Mouse (Mus musculus) liver, embryonic 11.5 days (tissue): ENCODE results near the gene Nbl1. TPM values are rescaled to one million over a fixed set of nuclear protein-coding genes. Genes with fewer than 3 reads are reported as not detected.

ENCODE experiments used
- ATAC-seq: fragments of 200-750 bp; cut with Nextera tagmentation; replicated peaks from 2 replicates; pipeline ENCODE4 v1.8.0; 2017; ENCODE audit warnings: moderate number of reproducible peaks, mild to moderate bottlenecking, moderate TSS enrichment, moderate library complexity; ENCODE audit not compliant: low FRiP score
- DNase-seq: peaks from one replicate; pipeline ENCODE4 v3.0.0-alpha.2; 2017; ENCODE audit warnings: low spot score
- H3K27ac ChIP-seq: fragments of 300-500 bp; sonication (generic); 2 replicates; pipeline ENCODE4 v1.5.1; 2014; ENCODE audit warnings: mild to moderate bottlenecking, low read depth, low read length, control low read depth
- H3K27me3 ChIP-seq: fragments of 300-500 bp; sonication (generic); replicated peaks from 2 replicates; pipeline ENCODE4 v1.6.1; 2014; ENCODE audit warnings: low read length, mixed read lengths; ENCODE audit not compliant: control insufficient read depth, insufficient read depth
- H3K36me3 ChIP-seq: fragments of 300-500 bp; sonication (generic); 2 replicates; pipeline ENCODE4 v1.6.1; 2014; ENCODE audit warnings: mild to moderate bottlenecking, low read length, moderate library complexity, mixed read lengths; ENCODE audit not compliant: control insufficient read depth, insufficient read depth
- H3K4me1 ChIP-seq: fragments of 300-500 bp; sonication (generic); replicated peaks from 2 replicates; pipeline ENCODE4 v1.6.1; 2014; ENCODE audit warnings: low read length, mixed read lengths; ENCODE audit not compliant: control insufficient read depth, insufficient read depth
- H3K4me2 ChIP-seq: fragments of 300-500 bp; sonication (generic); 2 replicates; pipeline ENCODE4 v1.6.1; 2014; ENCODE audit warnings: mild to moderate bottlenecking, control low read depth, moderate library complexity
- H3K4me3 ChIP-seq: fragments of 300-500 bp; sonication (generic); 2 replicates; pipeline ENCODE4 v1.5.1; 2014; ENCODE audit warnings: low read depth, low read length, control low read depth
- H3K9ac ChIP-seq: fragments of 300-500 bp; sonication (generic); 2 replicates; pipeline ENCODE4 v1.6.1; 2014; ENCODE audit warnings: low read depth, low read length, control low read depth
- H3K9me3 ChIP-seq: fragments of 300-500 bp; sonication (generic); 2 replicates; pipeline ENCODE4 v1.6.1; 2016; ENCODE audit warnings: low read length, inconsistent platforms, mixed read lengths; ENCODE audit not compliant: control insufficient read depth
- WGBS: fragments of 180-500 bp; shearing (Covaris S2); extraction: QIAGEN DNeasy Blood & Tissue Kit; methylation state at CpG from one replicate; pipeline ENCODE4 v1.1.7; 2014; 5-methylcytosine and 5-hydroxymethylcytosine counted together
- polyA plus RNA-seq: library from polyadenylated mRNA; unstranded; fragments of >200 nt; fragmentation: Nextera tagmentation; extraction: Ambion mirVana; gene quantifications from 2 replicates; pipeline ENCODE4 v1.2.1, GENCODE M21; 2014

Nbl1 gene
- polyA plus RNA-seq, 1 experiment from 2014 or later = 5.0 TPM

DNA sequence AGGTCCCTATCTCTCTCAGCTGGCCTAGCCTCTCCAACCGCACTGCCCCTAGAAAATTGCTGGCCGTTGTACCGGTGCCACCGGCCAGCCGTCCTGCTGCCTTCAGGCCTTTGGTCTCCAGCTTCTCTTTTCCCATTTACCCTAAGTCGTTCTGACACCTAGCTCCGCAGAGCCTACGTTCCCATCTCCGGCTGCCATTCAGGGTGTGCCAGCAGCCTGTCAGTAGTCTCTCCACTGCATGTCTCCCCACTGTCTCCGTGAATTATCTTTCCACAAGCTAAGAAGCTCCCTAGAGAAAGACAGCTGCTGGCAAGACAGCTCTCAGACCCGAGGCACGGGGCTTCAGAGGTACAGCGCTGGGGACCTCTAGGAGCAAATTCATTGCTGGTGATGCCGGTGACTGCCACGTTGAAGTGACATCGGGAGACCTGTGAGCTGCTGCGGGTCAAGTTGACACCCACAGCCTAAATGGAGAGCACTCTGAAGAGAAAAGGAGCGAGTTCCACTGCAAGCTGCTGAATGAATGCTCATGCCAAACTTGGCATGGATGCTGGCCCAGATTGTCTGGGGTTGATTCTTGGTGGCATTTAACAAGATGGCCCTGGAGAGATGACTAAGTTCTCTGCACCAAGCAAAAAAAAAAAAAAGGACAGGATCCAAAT lies 11.4 kb downstream of the Nbl1 start:
- no peak overlapping the region for H3K9ac ChIP-seq
- whole genome bisulfite sequencing = 68% methylated on average over 18 of the region's 18 CpGs

DNA sequence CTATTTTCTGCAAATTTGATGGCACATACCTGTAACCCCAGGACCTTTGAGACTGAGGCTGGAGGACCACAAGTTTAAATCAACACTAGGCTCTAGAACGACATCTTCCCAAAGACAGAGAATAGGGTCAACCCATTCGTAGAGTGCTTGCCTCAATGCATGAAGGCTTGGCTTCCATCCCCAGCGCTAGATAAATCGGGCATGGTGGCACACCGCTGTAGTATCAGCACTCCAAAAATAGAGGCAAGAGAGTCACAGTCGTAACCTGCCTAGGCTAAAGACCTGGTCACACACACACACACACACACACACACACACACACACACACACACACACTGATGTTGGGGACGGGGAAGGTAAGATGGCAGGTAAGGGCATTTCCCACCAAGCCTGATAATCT lies 12.5 kb downstream of the Nbl1 start:
- peaks cover 35% of the 10 kb centered on the region for H3K27me3 ChIP-seq
- no peak for DNase-seq
- no peaks in the 10 kb centered on the region for H3K36me3 ChIP-seq

More for the DNA sequence above, 11.4 kb downstream of the Nbl1 start:
- no peaks in the 10 kb centered on the region for H3K36me3 ChIP-seq
- no peaks in the 10 kb centered on the region for H3K9me3 ChIP-seq
- ATAC-seq (no peak), DNase-seq (no peak)
- H3K27me3 ChIP-seq = peaks cover 24% of the 10 kb centered on the region
- H3K4me3 ChIP-seq = no peak overlapping the region
- H3K4me2 ChIP-seq = no peak overlapping the region
- no peak overlapping the region for H3K27ac ChIP-seq
- H3K4me1 ChIP-seq = peaks cover 3% of the 10 kb centered on the region; the same call in 1 of the 2 replicates

DNA sequence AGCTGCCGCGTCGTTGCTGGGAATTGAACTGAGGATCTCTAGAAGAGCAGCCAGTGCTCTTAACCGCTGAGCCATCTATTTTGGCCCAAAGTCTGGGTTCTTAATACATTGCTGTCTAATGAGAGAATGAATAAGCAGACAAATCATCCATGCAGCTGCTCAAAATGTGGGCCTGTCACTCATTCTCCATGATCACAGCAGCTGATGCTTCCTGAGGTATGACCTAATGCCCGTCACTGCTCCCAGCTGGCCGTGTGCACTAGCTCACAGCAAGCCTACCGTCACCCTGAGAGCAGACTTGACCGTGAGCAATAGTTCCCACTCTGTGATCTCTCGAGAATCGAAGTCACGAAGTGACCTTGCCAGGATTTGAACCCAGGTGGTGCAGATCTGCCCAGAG lies 13.4 kb downstream of the Nbl1 start:
- no peak overlapping the region for H3K27ac ChIP-seq
- no peak overlapping the region for H3K4me3 ChIP-seq
- 78% methylated on average over 11 of the region's 11 CpGs for WGBS
- no peak overlapping the region for H3K9ac ChIP-seq
- H3K36me3 ChIP-seq = no peaks in the 10 kb centered on the region
- no peak for ATAC-seq
- H3K9me3 ChIP-seq = no peaks in the 10 kb centered on the region
- no peak for DNase-seq
- H3K4me2 ChIP-seq = no peak overlapping the region
- H3K27me3 ChIP-seq = peaks cover 39% of the 10 kb centered on the region
- H3K4me1 ChIP-seq = peaks cover 9% of the 10 kb centered on the region; the same call in 1 of the 2 replicates

More for the DNA sequence above, 12.5 kb downstream of the Nbl1 start:
- 90% methylated on average over 7 of the region's 7 CpGs for WGBS
- no peak for ATAC-seq
- Histone ChIP-seq H3K27ac (no peak overlapping the region), H3K4me1 (peaks cover 3% of the 10 kb centered on the region; the same call in 1 of the 2 replicates), H3K4me2 (no peak overlapping the region), H3K9ac (no peak overlapping the region), H3K4me3 (no peak overlapping the region), H3K9me3 (no peaks in the 10 kb centered on the region)

DNA sequence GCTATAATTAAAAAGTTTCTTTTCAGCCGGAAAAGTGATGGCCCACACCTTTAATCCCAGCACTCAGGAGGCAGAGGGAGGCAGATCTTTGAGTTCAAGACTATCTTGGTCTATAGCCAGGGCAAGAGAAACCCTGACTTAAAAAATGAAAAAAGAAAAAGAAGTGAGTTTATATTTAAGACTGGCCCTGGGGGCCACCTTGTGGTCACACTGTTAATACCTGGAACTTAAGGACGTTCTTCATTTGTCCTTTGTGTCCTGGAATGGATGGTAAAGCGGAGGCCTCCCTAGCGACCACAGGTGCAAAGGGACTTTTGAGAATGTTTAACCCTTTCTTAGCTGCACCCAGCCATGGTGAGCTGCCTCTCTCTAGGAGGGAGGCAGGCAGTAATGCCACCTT lies 14.1 kb downstream of the Nbl1 start:
- 18% methylated on average over 4 of the region's 4 CpGs for WGBS
- H3K27ac ChIP-seq = no peak overlapping the region
- H3K27me3 ChIP-seq = peaks cover 46% of the 10 kb centered on the region
- DNase-seq (no peak), ATAC-seq (no peak)
- no peaks in the 10 kb centered on the region for H3K36me3 ChIP-seq
- no peaks in the 10 kb centered on the region for H3K9me3 ChIP-seq
- no peak overlapping the region for H3K9ac ChIP-seq
- no peak overlapping the region for H3K4me2 ChIP-seq
- no peak overlapping the region for H3K4me3 ChIP-seq
- peaks cover 9% of the 10 kb centered on the region; the same call in 1 of the 2 replicates for H3K4me1 ChIP-seq

DNA sequence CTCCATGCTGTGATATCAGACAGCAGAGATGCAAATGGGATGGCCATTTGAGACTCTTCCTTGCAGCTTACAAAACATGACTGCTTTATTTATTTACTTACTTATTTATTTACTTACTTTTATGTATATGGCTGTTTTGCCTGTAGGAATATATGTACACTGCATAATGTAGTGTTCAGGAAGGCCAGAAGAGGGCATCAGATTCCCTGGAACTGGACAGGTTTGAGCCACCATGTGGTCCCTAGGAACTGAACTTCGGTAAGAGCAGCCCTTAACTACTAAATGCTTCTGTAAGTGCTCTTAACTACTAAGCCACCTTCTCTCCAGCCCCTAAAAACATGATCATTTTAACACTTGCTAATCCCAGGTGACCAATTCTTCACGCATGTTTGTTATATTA lies 14.5 kb downstream of the Nbl1 start:
- no peaks in the 10 kb centered on the region for H3K9me3 ChIP-seq
- 41% methylated on average over 2 of the region's 2 CpGs for WGBS
- no peaks in the 10 kb centered on the region for H3K36me3 ChIP-seq
- no peak overlapping the region for H3K4me2 ChIP-seq
- H3K27ac ChIP-seq = no peak overlapping the region
- peaks cover 9% of the 10 kb centered on the region; the same call in 1 of the 2 replicates for H3K4me1 ChIP-seq
- DNase-seq (no peak), ATAC-seq (no peak)
- peaks cover 50% of the 10 kb centered on the region for H3K27me3 ChIP-seq
- no peak overlapping the region for H3K9ac ChIP-seq
- H3K4me3 ChIP-seq = no peak overlapping the region

DNA sequence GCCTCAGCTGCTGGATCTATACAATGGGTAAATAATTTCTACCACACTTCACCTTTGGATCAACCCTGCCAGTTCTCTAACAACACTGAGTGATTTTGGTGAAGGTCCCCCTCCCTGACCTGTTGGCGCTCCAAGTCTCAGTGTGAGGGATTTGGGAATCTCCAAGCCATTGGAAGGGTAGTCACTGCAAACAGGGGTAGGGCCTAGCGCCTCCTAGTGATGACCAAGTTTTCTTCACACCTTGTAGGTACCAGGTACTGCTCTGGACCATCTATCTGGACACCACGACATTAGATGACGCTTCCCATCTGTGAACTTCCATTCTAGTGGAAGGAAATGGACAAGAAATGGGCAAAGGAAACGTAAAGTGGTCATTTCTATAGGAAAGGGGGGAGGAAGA lies 16.9 kb downstream of the Nbl1 start:
- H3K36me3 ChIP-seq = no peaks in the 10 kb centered on the region
- H3K9me3 ChIP-seq = no peaks in the 10 kb centered on the region
- H3K4me1 ChIP-seq = peaks cover 6% of the 10 kb centered on the region; the same call in 1 of the 2 replicates
- no peak overlapping the region for H3K9ac ChIP-seq
- no peak overlapping the region for H3K4me2 ChIP-seq
- WGBS = 11% methylated on average over 5 of the region's 5 CpGs
- H3K27ac ChIP-seq = no peak overlapping the region
- DNase-seq (no peak), ATAC-seq (no peak)
- no peak overlapping the region for H3K4me3 ChIP-seq
- H3K27me3 ChIP-seq = peaks cover 58% of the 10 kb centered on the region

DNA sequence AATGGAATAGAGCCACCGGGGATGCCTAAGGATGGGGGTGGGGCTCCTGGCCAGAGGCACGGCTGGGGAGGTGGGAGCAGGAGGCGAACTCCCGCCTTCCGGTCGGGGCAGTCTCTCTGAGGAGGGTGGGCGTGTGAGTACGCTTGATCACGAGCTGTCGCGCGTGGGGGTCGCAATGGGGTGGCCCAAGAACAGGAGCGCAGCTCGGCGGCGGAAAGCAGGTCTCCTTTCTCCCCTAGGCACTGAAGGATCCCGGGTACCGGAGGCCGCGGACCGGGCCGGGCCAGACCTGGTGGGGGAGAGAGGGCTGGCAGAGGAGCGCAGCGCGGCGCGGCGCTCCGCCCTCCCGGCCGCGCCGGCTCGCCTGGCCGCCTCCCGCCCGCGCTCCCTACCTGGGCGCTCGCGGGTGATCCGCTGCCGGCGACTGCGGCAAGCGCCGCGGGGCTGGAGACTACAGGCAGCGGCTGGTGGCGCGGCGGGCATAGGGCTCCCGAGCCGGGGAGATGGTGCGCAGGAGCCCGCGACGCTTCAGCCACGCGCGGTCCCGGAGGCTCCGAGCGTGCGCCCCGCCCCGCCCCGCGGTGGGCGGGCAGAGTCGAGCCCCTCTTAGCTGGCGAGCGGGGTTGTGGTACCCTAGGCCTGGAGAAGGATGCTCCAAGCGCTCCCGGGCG lies 17.6 kb downstream of the Nbl1 start, which contains the start of gene Htr6:
Gene Htr6, minus strand, starts transcription at position 530 of the 671 bp plus-strand sequence.
- Histone ChIP-seq H3K4me1 (peaks cover 6% of the 10 kb centered on the region; the same call in 1 of the 2 replicates), H3K4me3 (peak within 1 kb of the TSS; percentile 55), H3K9me3 (no peaks in the 10 kb centered on the region), H3K36me3 (no peaks in the 10 kb centered on the region), H3K4me2 (peak within 1 kb of the TSS; percentile 69), H3K9ac (no peak within 1 kb of the TSS), H3K27me3 (peaks cover 58% of the 10 kb centered on the region), H3K27ac (no peak within 1 kb of the TSS)
- ATAC-seq (no peak; the same call in 1 of the 2 replicates), DNase-seq (no peak)
- WGBS = 2% methylated on average over 77 of the region's 77 CpGs

DNA sequence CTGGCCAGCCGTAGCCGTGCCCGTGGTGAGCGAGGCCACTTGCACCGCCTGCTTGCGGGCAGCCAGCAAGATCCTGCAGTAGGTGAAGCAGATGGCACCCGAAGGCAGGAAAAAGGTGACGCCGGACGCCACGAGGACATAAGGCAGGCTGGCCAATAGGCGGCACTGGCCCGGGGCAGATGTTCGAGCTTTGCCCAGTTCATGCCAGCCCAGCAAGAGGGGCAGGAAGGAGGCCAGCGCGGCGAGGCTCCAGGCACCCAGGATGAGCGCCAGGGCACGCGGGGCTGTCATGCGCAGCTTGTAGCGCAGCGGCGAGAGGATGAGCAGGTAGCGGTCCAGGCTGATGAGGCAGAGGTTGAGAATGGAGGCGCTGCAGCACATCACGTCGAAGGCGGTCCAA lies 18.7 kb downstream of the Nbl1 start:
- H3K9ac ChIP-seq = no peak overlapping the region
- WGBS = 21% methylated on average over 29 of the region's 29 CpGs
- peaks cover 58% of the 10 kb centered on the region for H3K27me3 ChIP-seq
- H3K9me3 ChIP-seq = no peaks in the 10 kb centered on the region
- H3K4me1 ChIP-seq = peaks cover 6% of the 10 kb centered on the region; the same call in 1 of the 2 replicates
- peak overlapping the region; percentile 69; the same call in 1 of the 2 replicates for H3K4me2 ChIP-seq
- DNase-seq = no peak
- no peaks in the 10 kb centered on the region for H3K36me3 ChIP-seq
- peak overlapping the region; percentile 55; the same call in 1 of the 2 replicates for H3K4me3 ChIP-seq
- H3K27ac ChIP-seq = no peak overlapping the region
- no peak for ATAC-seq
